Mouse (Mus musculus) T-helper 17 cell (primary cell): ENCODE measurements at regions not wholly inside any gene's neighbourhood (a gene's known extent, or its start where the extent isn't known, plus 50 kb on each side); places are given as distances from the start of the nearest gene placed in this dataset.

ENCODE experiments used
- in situ Hi-C, 2 experiments: fragments of 300-600 bp; cut with MboI, MseI; formaldehyde crosslinking; loops; 1 replicate in 1 of 2; 2 replicates in 1 of 2; pipeline ENCODE4 v1.15.1; 2025; ENCODE audit warnings: high pct_unique_total_duplicates in 2 of 2

DNA sequence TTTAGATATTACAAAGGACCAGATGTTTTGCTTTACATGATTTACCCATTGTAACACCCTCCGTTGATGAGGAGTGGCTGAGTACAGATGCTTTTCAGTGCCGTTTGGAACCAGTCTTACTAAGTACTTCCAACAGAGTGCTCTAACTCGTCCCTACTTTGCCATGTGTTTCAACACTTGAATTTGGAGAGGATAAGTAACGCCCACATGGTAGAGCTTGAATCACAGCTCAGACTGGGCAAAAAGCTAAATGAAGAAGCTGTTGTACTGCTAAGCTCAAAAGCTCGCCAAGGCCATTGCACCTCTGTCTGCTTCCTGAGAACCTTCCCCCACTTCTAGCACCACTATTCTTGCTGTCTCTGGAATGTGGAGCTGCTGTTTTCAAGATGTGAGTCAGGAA lies 471.1 kb downstream of the Nfib start:
- in situ Hi-C loops: no loop called here

GRCm38 (mm10) chr4:82226197-82227119 lies 479.1 kb downstream of the Nfib start:
- in situ Hi-C loops: no loop called here

GRCm38 (mm10) chr4:82220724-82221123 lies 484.8 kb downstream of the Nfib start:
- in situ Hi-C loops: no loop called here

DNA sequence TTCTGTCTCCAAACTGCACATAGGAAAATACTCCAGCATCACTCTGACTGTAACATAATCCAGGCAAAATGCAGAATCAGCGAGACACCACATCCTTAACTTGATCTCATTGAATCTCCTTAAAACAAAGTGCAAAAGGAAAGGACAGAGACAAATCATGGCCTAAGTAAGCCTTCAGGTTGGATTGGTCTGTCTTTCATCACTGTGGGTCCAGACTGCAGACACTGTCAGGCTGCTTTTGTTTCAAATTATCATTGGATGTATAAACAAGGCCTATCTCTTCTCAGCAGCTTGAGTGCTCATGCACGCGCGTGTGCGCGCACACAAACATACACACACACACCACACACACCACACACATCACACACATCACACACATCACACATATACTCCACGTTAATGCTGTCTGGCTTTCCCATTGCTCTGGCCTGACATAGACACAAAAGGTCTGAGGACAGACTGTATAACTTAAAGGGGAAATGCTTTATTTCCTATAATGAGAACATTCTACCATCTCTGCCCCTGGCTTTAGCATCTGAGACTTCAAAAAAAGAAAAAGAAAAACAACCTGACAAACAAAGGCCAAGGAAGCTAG lies 485.3 kb downstream of the Nfib start:
- in situ Hi-C loops: no loop called here

GRCm38 (mm10) chr4:82218616-82219015 lies 486.9 kb downstream of the Nfib start:
- in situ Hi-C loops: no loop called here

GRCm38 (mm10) chr4:82207031-82207430 lies 498.5 kb downstream of the Nfib start:
- in situ Hi-C loops: no loop called here

DNA sequence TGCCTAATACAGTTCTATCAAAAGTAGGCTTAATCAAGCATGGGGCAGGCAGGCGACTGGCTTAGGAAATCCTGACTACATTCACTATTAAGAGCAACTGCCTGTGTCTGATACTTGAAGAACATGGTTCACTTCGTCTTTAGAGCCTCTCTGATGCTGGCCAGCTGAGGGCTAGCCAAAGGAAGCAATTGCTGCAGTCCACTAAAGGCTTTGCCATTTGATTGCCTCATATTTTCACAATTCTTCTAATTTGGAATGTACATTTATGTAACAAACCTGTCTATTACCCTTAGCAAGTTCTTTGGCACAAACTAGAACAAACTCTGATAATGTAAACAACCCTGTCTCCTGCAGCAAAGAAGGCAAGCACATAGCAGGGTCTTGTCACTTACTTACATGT lies 505.2 kb downstream of the Nfib start:
- in situ Hi-C loops: no loop called here

- in situ Hi-C loops: no loop called here
These were observed 506.4 kb downstream of the Nfib start for GRCm38 (mm10) chr4:82199118-82199517.

DNA sequence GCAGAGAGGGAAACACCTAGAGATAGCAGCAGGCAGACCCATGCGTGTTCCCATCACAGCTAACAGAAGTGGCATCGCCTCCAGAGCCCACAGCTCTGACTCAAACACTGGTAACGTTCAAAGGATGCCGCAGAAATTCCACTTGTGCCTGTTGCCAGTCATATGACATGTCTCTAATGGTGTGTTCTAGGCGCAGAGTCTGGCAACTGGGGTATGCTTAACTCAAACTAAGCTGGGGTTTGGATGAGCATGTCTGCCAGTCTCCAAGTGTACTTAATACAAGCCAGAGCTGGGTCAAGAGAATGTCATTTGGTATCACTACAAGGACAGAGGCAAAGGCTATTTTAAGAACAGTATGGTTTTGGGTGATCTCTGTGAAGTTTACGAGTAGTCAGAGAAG lies 507.9 kb downstream of the Nfib start:
- in situ Hi-C loops: no loop called here

- in situ Hi-C loops: no loop called here
These were observed 509.4 kb downstream of the Nfib start for GRCm38 (mm10) chr4:82196024-82196647.

DNA sequence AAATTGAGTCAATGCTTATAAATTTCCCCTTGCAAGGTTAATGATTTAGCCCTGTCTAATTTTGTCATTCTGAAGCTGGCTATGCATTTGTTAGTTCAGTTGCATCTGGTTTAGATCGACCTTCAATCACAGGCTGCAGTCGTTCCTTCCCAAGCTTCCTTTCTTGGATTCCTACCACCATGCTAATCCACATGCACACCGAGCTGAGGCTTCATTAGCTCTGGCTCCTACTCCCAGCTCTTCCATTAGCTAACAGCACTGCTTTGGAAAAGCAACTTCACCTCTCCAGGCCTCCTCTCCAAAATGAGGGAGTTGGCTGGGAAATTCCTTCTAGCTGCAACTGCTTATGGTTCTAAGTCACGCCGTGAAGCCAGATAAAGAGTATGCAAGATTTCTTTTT lies 511.6 kb downstream of the Nfib start:
- in situ Hi-C loops: no loop called here

DNA sequence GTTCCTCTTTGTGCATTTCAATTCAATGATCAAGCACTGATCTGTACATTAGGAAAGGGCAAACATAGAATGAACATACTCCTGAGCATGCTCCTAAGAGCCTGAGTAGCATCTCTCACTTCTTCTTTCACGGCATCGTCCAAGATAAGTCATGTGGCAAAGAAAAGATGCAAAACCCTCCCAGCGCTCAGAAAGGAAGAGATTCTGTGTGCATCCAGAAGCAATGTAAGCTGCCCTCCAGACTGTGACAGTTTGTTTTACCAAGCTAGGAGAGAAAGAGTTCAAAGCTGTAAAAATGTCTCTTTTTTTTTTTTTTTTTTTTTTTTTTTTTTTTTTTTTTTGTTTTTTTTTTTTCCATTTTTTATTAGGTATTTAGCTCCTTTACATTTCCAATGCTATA lies 518.7 kb downstream of the Nfib start:
- in situ Hi-C loops: no loop called here

DNA sequence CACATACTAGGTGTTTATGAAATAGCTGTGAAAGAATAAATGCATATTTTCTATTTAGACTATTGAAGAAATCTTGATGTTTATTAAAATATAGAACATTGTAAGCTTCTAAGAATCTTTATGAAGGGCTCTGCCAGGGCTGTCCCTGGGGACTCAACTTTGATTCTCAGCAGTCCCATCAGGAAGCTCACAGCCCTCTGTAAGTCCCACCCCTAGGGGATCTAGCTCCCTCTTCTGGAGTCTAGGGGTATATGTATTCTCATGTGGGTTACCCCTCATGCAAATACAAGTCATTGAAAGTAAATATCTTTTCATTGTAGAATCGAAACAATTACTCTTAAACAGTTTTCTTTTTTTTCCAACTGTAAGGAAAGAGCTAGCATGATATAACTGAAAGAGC lies 521.6 kb downstream of the Nfib start:
- in situ Hi-C loops: no loop called here

GRCm38 (mm10) chr4:82178112-82178511 lies 527.4 kb downstream of the Nfib start:
- in situ Hi-C loops: no loop called here

- in situ Hi-C loops: no loop called here
These were observed 528.8 kb downstream of the Nfib start for GRCm38 (mm10) chr4:82176723-82177122.

- in situ Hi-C loops: no loop called here
These were observed 532.0 kb downstream of the Nfib start for GRCm38 (mm10) chr4:82173461-82174085.

- in situ Hi-C loops: no loop called here
These were observed 534.6 kb downstream of the Nfib start for GRCm38 (mm10) chr4:82170930-82171329.

DNA sequence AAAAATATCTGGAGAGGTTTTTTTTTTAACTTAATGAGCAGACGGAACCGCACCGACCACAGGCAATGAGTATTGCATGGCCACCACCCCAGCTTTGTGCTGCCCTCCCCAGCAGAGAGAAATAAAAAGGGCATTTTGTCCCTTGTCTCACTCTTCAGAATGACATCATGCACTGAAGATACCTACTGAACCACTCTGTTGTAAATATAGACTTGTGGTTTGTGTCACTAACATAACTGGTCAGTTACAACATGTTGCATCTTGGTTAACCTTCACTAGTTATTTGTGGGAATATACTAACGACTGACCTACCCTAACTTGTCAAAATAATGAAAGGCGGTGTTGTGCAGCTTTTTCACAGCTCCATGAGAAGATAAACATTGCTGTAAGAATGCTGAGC lies 537.5 kb downstream of the Nfib start:
- in situ Hi-C loops: no loop called here

DNA sequence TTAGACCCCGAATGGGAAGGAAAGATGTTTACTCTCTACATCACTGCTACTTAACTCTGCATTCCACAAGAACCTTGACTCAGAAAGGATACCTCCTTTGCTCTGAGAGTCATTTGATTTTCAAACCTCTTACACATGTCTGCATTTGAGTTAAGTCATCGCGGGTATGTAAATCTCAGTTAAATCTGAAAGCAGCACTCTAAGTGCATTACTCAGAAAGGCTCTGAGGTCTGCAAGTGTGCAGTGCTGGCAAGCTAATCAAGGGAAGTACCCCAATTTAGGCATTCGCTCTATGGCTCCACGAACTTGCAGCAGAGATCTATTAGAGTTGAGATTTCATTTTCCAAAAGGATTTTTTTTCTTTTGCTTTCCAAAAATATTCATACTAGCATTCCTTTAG lies 538.2 kb downstream of the Nfib start:
- in situ Hi-C loops: no loop called here

- in situ Hi-C loops: no loop called here
These were observed 538.7 kb downstream of the Nfib start for GRCm38 (mm10) chr4:82166826-82167225.

- in situ Hi-C loops: no loop called here
These were observed 539.5 kb downstream of the Nfib start for GRCm38 (mm10) chr4:82166087-82166486.

DNA sequence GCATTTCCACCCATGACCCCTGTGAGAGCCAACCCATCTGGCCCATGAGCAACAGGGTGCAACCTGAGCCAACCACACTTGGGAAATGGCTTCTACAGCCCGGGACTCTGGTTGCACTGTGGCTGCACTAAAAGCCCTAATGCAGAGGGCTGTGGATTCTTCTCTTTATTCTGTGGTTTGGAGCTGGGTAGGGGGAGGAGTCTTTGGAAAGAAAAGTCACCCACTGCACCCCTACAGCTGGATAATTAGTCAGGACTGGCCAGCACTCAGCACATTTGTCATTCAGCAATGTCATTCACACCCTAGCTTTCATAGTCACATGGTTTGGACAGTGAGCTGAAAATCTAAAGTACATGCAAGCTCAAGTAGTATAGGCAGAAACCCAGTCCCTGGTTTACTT lies 541.5 kb downstream of the Nfib start:
- in situ Hi-C loops: no loop called here
